17 mouse cellular contexts compared by ENCODE assay signal in the genomic region with DNA sequence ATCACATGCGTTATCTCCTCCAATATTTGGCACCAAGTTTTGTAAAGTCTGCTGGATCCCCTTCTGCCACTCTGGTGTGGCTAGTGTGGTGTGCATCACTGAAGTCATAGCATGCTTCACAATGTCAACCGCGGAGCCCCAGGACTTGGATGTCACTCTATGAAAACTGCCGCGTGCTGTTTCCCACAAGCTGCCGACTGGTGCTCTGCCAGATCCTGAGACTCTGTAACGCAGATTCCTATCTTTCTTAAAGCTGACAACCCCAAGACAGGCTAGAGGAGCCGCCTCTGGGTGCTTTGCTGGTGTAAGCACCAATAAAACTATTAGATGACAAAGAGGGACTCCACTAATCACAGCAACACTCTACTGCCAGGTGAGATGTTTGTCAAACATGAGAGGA.
"Had no signal": no experiment of that assay in that cellular context is flagged by ENCODE, and none has a peak within 500 bp of the region (broad histone marks: within the 10 kb centered on the region; RNA-seq: fewer than 3 reads in every experiment).

No protein-coding gene starts in this region.

- ATAC-seq: lung, postnatal 0 days; midbrain, embryonic 13.5 days; midbrain, embryonic 16.5 days had no signal

- H3K27ac ChIP-seq: liver, embryonic 13.5 days; midbrain, embryonic 10.5 days; midbrain, embryonic 13.5 days; neural tube, embryonic 13.5 days; stomach, embryonic 15.5 days had no signal

- H3K27me3 ChIP-seq: liver, embryonic 13.5 days; megakaryocyte, embryonic 14.5 days; neural tube, embryonic 13.5 days; stomach, embryonic 15.5 days had no signal

- H3K36me3 ChIP-seq: liver, embryonic 13.5 days; midbrain, embryonic 10.5 days; midbrain, embryonic 13.5 days; neural tube, embryonic 13.5 days; stomach, embryonic 15.5 days had no signal

- H3K4me1 ChIP-seq: liver, embryonic 13.5 days; megakaryocyte, embryonic 14.5 days; stomach, embryonic 15.5 days had no signal

- H3K4me3 ChIP-seq: liver, embryonic 13.5 days; megakaryocyte, embryonic 14.5 days; midbrain, embryonic 10.5 days; midbrain, embryonic 13.5 days; myocyte; neural tube, embryonic 13.5 days; stomach, embryonic 15.5 days had no signal

- H3K4me2 ChIP-seq: liver, embryonic 13.5 days; midbrain, embryonic 13.5 days; neural tube, embryonic 13.5 days; stomach, embryonic 15.5 days had no signal

- H3K9ac ChIP-seq: liver, embryonic 13.5 days; midbrain, embryonic 13.5 days; neural tube, embryonic 13.5 days; stomach, embryonic 15.5 days had no signal

- H3K9me3 ChIP-seq: liver, embryonic 13.5 days; midbrain, embryonic 10.5 days; midbrain, embryonic 13.5 days; neural tube, embryonic 13.5 days; stomach, embryonic 15.5 days had no signal

- DNase-seq: kidney, adult 9 months; kidney, postnatal 14 days; kidney, postnatal 4 days; liver, embryonic 13.5 days; lung, adult 2 months; retina, postnatal 1 day; right cerebral cortex, postnatal 25 days; spleen, adult 18-20 months; thymus, postnatal 25 days had no signal
